Mouse (Mus musculus) C2C12 (cell line): ENCODE measurements around the gene 9130213A22Rik.

Experiments used
- CEBPB ChIP-seq: IDR thresholded peaks from one replicate; pipeline ENCODE4 v1.6.1; 2011; ENCODE audit warnings: low read depth, mild to moderate bottlenecking, control low read depth, moderate library complexity
- CTCF ChIP-seq: IDR thresholded peaks from one replicate; pipeline ENCODE4 v1.5.1; 2011; ENCODE audit not compliant: control insufficient read depth, insufficient read depth, insufficient read length
- MAX ChIP-seq: IDR thresholded peaks from one replicate; pipeline ENCODE4 v1.6.1; 2011; ENCODE audit warnings: mild to moderate bottlenecking, control low read depth
- USF1 ChIP-seq: IDR thresholded peaks from one replicate; pipeline ENCODE4 v1.6.1; 2011; ENCODE audit warnings: low read depth, mild to moderate bottlenecking, control low read depth, moderate library complexity

GRCm38 (mm10) chr11:69078041-69078440, 44.3 kb downstream of the 9130213A22Rik start:
- TF ChIP-seq CTCF: no peak
- no peak for TF ChIP-seq USF1
- TF ChIP-seq MAX: no peak
- TF ChIP-seq CEBPB: no peak
